Mouse (Mus musculus): Measurements from ENCODE around the gene Dgkz. TPM values are rescaled to one million over a fixed set of nuclear protein-coding genes. Genes with fewer than 3 reads are reported as not detected.
A peak's percentile ranks its signal among the peaks of the same experiment; 100 is the strongest.

Gene Dgkz
- polyA plus RNA-seq, 1 experiment: not detected

DNA sequence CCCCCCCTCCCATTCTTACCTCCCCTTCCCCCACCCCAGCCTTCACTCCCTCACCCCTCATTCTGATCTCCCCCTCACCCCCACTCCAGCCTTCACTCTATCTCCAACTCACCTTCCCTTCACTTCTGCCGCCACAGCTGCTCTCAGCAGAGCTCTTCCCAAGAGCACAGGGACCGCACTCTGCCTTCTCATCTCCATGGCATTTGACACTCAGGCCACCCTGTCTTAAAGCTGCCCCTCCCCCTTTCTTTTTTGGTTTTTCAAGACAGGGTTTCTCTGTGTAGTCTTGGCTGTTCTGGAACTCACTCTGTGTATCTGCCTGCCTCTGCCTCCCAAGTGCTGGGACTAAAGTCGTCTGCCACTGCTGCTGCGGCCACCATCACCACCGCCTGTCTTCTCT, 5.2 kb upstream of the Dgkz start:
- H3K27ac ChIP-seq (ENCODE audit: insufficient read depth, low read depth, low read length): no peak overlapping the region
- 82% methylated on average over 5 of the region's 5 CpGs for WGBS

DNA sequence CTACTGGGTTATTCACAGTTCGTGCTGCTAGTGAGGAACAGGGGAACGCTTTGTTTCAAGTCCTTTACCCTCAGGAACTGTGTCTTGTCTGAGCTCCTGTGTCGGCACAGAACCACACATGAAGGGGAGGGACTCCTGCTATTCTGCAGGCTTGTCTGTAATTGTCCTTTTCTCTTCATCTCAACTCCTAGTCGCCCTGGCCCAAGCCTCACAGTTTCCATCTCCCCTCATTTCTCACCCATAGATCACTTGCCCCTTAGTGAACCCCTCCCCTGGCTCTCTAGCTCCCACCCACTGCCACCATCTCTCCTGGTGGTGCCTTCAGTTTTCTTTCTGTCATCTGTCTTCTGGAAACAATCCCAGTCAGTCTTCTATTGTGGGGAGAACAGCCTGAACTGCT, 4.6 kb upstream of the Dgkz start:
- Histone ChIP-seq H3K27ac (ENCODE audit: insufficient read depth, low read depth, low read length) (no peak overlapping the region), H3K4me1 (ENCODE audit: control insufficient read depth, insufficient read depth, low read length) (peaks cover 23% of the 10 kb centered on the region), H3K4me3 (ENCODE audit: insufficient read depth, low read depth, low read length) (no peak overlapping the region)
- no peak for TF ChIP-seq CTCF (IDR thresholded peaks at IDR 0.05; ENCODE audit: insufficient read depth, low read depth, low read length)
- no peak for TF ChIP-seq POLR2A (IDR thresholded peaks at IDR 0.05; ENCODE audit: insufficient read depth, low read depth, low read length)
- WGBS: 46% methylated on average over 4 of the region's 4 CpGs

More for the DNA sequence above, 5.2 kb upstream of the Dgkz start:
- H3K4me3 ChIP-seq (ENCODE audit: insufficient read depth, low read depth, low read length): no peak overlapping the region
- TF ChIP-seq POLR2A (IDR thresholded peaks at IDR 0.05; ENCODE audit: insufficient read depth, low read depth, low read length): no peak
- TF ChIP-seq CTCF (IDR thresholded peaks at IDR 0.05; ENCODE audit: insufficient read depth, low read depth, low read length): no peak
- peaks cover 17% of the 10 kb centered on the region for H3K4me1 ChIP-seq (ENCODE audit: control insufficient read depth, insufficient read depth, low read length)

DNA sequence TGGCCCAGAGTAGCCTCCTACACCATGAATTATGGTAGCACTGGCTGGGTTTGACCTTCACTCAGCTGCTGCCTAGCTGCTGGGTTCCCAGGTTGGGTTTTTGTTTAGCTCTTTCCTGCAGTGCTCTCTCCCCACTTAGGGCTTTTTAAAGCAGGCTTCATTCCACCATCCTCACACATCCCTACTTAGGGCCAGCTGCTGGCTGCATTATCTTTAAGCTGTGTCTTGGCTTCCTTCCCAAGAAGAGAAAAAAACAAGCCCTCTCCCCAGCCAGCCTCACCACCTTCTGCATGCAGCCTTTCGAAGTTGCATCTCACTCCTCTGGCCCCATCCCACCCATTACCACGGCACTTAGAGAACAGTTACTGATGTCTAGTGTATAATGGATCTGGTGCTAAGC, 2.9 kb upstream of the Dgkz start:
- Histone ChIP-seq H3K4me1 (ENCODE audit: control insufficient read depth, insufficient read depth, low read length) (peaks cover 27% of the 10 kb centered on the region), H3K27ac (ENCODE audit: insufficient read depth, low read depth, low read length) (peak overlapping the region; percentile 38; the same call in 1 of the 2 replicates), H3K4me3 (ENCODE audit: insufficient read depth, low read depth, low read length) (no peak overlapping the region)
- TF ChIP-seq CTCF (IDR thresholded peaks at IDR 0.05; ENCODE audit: insufficient read depth, low read depth, low read length) (no peak), POLR2A (IDR thresholded peaks at IDR 0.05; ENCODE audit: insufficient read depth, low read depth, low read length) (no peak)
- 27% methylated on average over 2 of the region's 2 CpGs for WGBS

DNA sequence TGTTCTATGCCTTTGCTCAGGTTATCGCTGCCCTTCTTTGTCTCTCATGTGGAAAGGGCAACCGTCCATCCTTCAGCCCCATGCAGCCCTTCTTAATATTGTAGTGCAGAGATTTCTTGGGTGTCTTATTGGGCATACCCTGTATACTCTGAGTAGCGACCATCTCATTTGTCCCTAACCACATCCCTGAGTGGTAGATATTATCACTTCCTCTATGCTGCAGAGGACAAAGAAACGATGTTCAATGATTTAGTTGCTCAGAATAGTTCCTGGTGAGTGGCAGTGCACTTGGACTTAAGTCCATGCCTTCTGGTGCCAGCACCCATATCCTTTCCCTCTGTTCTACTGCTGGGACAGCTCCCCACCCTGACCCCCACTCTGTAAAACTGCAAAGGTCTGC, 2.3 kb upstream of the Dgkz start:
- H3K4me1 ChIP-seq (ENCODE audit: control insufficient read depth, insufficient read depth, low read length): peaks cover 29% of the 10 kb centered on the region
- WGBS: 79% methylated on average over 4 of the region's 4 CpGs
- peak overlapping the region; percentile 38; the same call in 1 of the 2 replicates for H3K27ac ChIP-seq (ENCODE audit: insufficient read depth, low read depth, low read length)
- TF ChIP-seq POLR2A (IDR thresholded peaks at IDR 0.05; ENCODE audit: insufficient read depth, low read depth, low read length) (no peak), CTCF (IDR thresholded peaks at IDR 0.05; ENCODE audit: insufficient read depth, low read depth, low read length) (no peak)
- no peak overlapping the region for H3K4me3 ChIP-seq (ENCODE audit: insufficient read depth, low read depth, low read length)

DNA sequence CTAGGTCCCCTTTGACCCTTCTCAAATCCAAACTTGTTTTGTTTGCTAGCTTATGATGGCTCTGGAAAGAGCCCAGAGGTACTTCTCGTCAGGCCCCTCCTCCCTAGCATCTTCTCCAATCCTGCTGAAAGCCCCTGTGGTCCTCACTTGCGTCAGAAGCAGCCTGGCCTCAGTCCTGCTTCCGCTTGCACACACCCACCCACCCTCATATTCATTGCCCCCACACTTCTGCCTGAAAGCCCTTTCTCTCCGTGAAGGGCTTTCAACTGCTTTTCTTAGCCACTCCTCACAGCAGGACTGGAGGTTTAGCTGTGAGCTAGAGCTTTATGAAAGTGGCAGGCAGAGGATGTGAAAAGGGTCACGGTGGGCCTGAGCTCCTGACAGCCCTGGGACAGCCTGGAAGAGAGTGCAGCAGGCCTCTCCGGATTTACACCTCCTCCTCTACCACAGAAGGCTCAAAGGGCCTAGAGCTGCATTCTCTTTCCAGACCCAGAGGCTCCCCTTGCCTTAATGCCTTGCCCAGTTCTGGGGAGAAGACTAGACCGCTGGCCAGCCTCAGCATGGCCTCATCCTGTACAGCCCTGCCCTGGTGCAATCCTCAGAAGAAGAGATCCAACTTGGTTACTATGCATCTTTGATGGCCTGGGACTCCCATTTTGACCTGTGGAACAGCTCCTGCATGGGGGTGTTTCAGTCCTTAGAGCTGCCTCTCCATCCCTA, 2.1 kb downstream of the Dgkz start:
- no peak for TF ChIP-seq CTCF (IDR thresholded peaks at IDR 0.05; ENCODE audit: insufficient read depth, low read depth, low read length)
- no peak for TF ChIP-seq POLR2A (IDR thresholded peaks at IDR 0.05; ENCODE audit: insufficient read depth, low read depth, low read length)
- H3K27ac ChIP-seq (ENCODE audit: insufficient read depth, low read depth, low read length): peak overlapping the region; percentile 63
- H3K4me3 ChIP-seq (ENCODE audit: insufficient read depth, low read depth, low read length): no peak overlapping the region
- 35% methylated on average over 7 of the region's 7 CpGs for WGBS
- H3K4me1 ChIP-seq (ENCODE audit: control insufficient read depth, insufficient read depth, low read length): peaks cover 46% of the 10 kb centered on the region

DNA sequence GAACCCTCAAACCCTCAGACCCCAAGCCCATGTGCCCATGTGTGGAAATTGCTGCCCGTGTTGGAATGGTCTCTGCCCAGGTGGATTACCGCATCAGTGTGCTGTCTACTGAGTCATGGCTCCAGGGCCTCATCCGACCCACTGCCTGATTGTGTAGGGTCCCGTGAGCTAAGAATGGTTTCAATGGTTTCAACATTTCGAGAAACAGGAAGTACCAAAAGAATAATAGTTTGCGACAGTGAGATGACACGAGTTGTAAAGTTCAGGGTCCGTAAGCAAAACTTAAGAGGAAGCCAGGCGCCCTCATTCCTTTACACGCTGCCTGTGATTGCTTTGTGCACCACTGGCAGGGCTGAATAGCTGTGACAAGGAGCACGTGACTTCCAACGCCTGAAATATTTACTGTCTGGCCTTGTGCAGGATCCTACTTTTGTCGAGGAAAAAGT, 3.5 kb downstream of the Dgkz start:
- Histone ChIP-seq H3K4me3 (ENCODE audit: insufficient read depth, low read depth, low read length) (no peak overlapping the region), H3K4me1 (ENCODE audit: control insufficient read depth, insufficient read depth, low read length) (peaks cover 48% of the 10 kb centered on the region), H3K27ac (ENCODE audit: insufficient read depth, low read depth, low read length) (peak overlapping the region; percentile 93)
- WGBS: 41% methylated on average over 13 of the region's 13 CpGs
- TF ChIP-seq CTCF (IDR thresholded peaks at IDR 0.05; ENCODE audit: insufficient read depth, low read depth, low read length) (no peak), POLR2A (IDR thresholded peaks at IDR 0.05; ENCODE audit: insufficient read depth, low read depth, low read length) (no peak)

DNA sequence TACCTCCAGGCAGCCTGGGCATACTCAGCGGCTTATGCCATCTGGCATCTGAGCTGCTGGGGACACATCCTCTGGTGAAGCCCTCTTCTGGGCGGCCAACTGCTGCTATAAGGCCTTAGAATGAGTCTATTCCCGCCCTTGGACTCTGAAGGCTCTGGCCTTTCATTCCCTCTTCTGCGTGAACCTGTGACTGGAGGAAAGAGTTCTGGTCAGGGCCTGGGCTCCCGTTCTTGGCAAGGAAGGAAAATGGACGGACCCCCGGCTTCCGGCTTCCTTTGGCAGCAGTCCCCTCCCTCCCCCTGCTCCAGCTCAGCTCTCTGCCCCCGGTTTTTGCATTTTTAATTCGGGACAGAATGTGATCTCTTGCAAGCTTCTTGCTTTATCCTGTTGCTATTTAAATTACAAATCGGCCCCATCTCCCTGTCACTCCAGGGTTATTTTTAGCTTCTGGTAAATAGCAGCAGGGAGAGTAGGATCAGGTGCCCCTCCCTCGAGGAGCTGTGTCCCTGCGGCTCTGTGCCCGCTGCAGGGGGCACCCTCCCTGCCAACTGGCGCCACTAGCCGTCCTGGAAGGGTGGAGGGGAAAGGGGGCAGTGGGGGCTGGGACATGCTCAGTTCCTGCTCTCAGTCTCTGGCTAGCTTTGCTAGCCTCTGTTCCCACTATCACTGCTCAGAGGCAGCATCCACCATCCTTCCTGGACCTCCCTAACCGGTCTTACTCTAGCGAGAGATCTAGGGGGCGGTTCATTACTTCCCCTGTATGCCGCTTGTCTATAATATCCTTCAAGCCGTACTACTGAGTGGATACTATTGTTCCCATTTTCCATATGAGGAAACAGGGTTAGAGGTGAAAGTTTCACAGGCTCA, 4.2 kb downstream of the Dgkz start:
- no peak overlapping the region; the same call in 1 of the 2 replicates for H3K4me3 ChIP-seq (ENCODE audit: insufficient read depth, low read depth, low read length)
- H3K27ac ChIP-seq (ENCODE audit: insufficient read depth, low read depth, low read length): peak overlapping the region; percentile 93
- peaks cover 48% of the 10 kb centered on the region for H3K4me1 ChIP-seq (ENCODE audit: control insufficient read depth, insufficient read depth, low read length)
- no peak for TF ChIP-seq POLR2A (IDR thresholded peaks at IDR 0.05; ENCODE audit: insufficient read depth, low read depth, low read length)
- no peak for TF ChIP-seq CTCF (IDR thresholded peaks at IDR 0.05; ENCODE audit: insufficient read depth, low read depth, low read length)
- 8% methylated on average over 21 of the region's 21 CpGs for whole genome bisulfite sequencing

DNA sequence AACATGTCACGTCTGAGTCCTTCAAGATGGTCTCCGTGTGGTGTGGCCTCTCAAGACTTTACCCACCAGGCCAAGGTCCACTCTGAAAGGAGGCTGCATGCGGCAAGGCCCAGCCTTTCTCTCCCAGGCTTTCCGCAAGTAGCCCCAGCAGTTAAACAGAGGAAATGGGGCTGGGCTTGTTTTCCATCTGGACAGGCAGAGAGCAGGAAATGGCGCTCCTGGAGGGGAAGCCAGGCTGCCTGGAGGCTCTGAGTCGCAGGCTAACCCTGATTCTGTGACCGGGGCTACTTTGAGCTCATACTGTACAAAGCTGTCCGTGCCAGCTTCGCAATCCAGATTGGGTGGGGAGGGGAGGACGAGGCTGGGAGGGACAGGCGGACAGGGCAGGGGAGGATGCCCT, 7.7 kb downstream of the Dgkz start:
- TF ChIP-seq CTCF (IDR thresholded peaks at IDR 0.05; ENCODE audit: insufficient read depth, low read depth, low read length) (no peak), POLR2A (IDR thresholded peaks at IDR 0.05; ENCODE audit: insufficient read depth, low read depth, low read length) (no peak)
- 68% methylated on average over 11 of the region's 11 CpGs for WGBS
- H3K27ac ChIP-seq (ENCODE audit: insufficient read depth, low read depth, low read length): no peak overlapping the region
- H3K4me1 ChIP-seq (ENCODE audit: control insufficient read depth, insufficient read depth, low read length): peaks cover 37% of the 10 kb centered on the region
- no peak overlapping the region for H3K4me3 ChIP-seq (ENCODE audit: insufficient read depth, low read depth, low read length)

DNA sequence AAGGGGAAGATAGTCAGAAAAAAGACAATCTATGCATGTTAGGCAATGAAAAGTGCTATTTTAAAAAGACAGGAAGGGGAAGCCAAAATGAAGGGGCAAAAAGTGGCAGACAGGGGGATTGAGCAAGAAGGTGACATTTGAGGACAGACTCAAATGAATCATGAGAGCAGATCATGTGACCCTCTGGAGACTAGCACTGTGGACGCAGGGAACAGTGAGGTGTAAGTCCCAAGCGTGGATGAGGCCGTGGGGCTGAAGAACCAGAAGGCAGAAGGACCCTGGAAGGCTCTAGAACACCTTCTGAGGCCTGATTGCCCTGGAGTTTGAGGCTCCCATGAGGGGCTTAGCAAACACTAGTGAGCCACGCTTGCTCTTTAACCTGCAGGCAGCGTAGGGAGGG, 9.3 kb downstream of the Dgkz start:
- TF ChIP-seq POLR2A (IDR thresholded peaks at IDR 0.05; ENCODE audit: insufficient read depth, low read depth, low read length) (no peak), CTCF (IDR thresholded peaks at IDR 0.05; ENCODE audit: insufficient read depth, low read depth, low read length) (no peak)
- WGBS: 90% methylated on average over 5 of the region's 5 CpGs
- H3K4me3 ChIP-seq (ENCODE audit: insufficient read depth, low read depth, low read length): no peak overlapping the region
- H3K4me1 ChIP-seq (ENCODE audit: control insufficient read depth, insufficient read depth, low read length): peaks cover 30% of the 10 kb centered on the region
- no peak overlapping the region for H3K27ac ChIP-seq (ENCODE audit: insufficient read depth, low read depth, low read length)
